Mouse (Mus musculus): ENCODE results near the gene Mia3. TPM values are rescaled to one million over a fixed set of nuclear protein-coding genes. Genes with fewer than 3 reads are reported as not detected.

The Mia3 gene
- polyA plus RNA-seq, 1 experiment = 32.6 TPM

GRCm38 (mm10) chr1:183307555-183307954 is 61.8 kb downstream of the Mia3 start:
- Histone ChIP-seq H3K4me3 (ENCODE audit: insufficient read depth, poor library complexity, severe bottlenecking) (no peak overlapping the region), H3K79me2 (ENCODE audit: control insufficient read depth, insufficient read depth) (peaks cover 23% of the 10 kb centered on the region), H3K27me3 (ENCODE audit: control insufficient read depth, insufficient read depth, insufficient read length) (no peaks in the 10 kb centered on the region), H3ac (ENCODE audit: control insufficient read depth, insufficient read length, low read depth) (no peak overlapping the region), H3K79me3 (ENCODE audit: low read depth) (peaks cover 5% of the 10 kb centered on the region), H3K36me3 (ENCODE audit: control insufficient read depth, insufficient read depth) (peaks cover 35% of the 10 kb centered on the region)
- no peak for TF ChIP-seq MYOG (IDR thresholded peaks at IDR 0.05; ENCODE audit: control insufficient read depth, extremely low read depth, insufficient read length)
- no peak for TF ChIP-seq USF1 (IDR thresholded peaks at IDR 0.05; ENCODE audit: low read depth)
- no peak for TF ChIP-seq MYOD1 (IDR thresholded peaks at IDR 0.05; ENCODE audit: control insufficient read depth, insufficient read length, low read depth)
- no peak for TF ChIP-seq MAX (IDR thresholded peaks at IDR 0.05)
- no peak for TF ChIP-seq FOSL1 (IDR thresholded peaks at IDR 0.05; ENCODE audit: insufficient read depth, low read length, poor library complexity, severe bottlenecking)

DNA sequence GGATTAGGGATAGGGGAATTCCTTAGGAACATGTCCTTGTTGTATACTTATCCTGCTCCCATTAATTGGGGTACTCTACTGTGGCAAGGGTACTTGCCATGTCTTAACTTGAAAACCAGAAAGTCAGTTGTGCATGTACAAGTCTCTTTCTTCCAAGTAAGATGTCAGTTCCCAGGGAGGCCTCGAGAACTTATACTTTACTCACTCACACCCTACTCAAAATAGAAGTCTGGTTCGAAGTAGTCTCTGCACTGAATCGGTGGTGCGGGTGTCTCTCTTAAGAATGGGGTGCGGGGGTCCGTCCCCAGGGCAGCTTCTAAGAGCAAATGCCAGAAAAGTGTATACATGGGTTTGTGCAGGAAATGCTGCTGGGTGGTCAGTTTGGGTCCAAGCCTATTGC is 70.2 kb downstream of the Mia3 start:
- TF ChIP-seq CEBPB (IDR thresholded peaks at IDR 0.05; ENCODE audit: low read depth) (no peak), FOSL1 (IDR thresholded peaks at IDR 0.05; ENCODE audit: insufficient read depth, low read length, poor library complexity, severe bottlenecking) (no peak), MAX (IDR thresholded peaks at IDR 0.05) (no peak), MYOD1 (IDR thresholded peaks at IDR 0.05; ENCODE audit: control insufficient read depth, insufficient read length, low read depth) (no peak), USF1 (IDR thresholded peaks at IDR 0.05; ENCODE audit: low read depth) (no peak), MYOG (IDR thresholded peaks at IDR 0.05; ENCODE audit: control insufficient read depth, extremely low read depth, insufficient read length) (no peak), CTCF (IDR thresholded peaks at IDR 0.05; ENCODE audit: control insufficient read depth, insufficient read depth, insufficient read length) (no peak)
- no peak overlapping the region for H3ac ChIP-seq (ENCODE audit: control insufficient read depth, insufficient read length, low read depth)
- no peak overlapping the region for H3K4me3 ChIP-seq (ENCODE audit: insufficient read depth, poor library complexity, severe bottlenecking)
- peaks cover 19% of the 10 kb centered on the region for H3K79me3 ChIP-seq (ENCODE audit: low read depth)
- no peaks in the 10 kb centered on the region for H3K27me3 ChIP-seq (ENCODE audit: control insufficient read depth, insufficient read depth, insufficient read length)
- no peaks in the 10 kb centered on the region for H3K36me3 ChIP-seq (ENCODE audit: control insufficient read depth, insufficient read depth)
- peaks cover 47% of the 10 kb centered on the region for H3K79me2 ChIP-seq (ENCODE audit: control insufficient read depth, insufficient read depth)

GRCm38 (mm10) chr1:183297886-183298489 is 71.4 kb downstream of the Mia3 start:
- peaks cover 58% of the 10 kb centered on the region for H3K79me2 ChIP-seq (ENCODE audit: control insufficient read depth, insufficient read depth)
- peaks cover 10% of the 10 kb centered on the region for H3K36me3 ChIP-seq (ENCODE audit: control insufficient read depth, insufficient read depth)
- H3K4me3 ChIP-seq (ENCODE audit: insufficient read depth, poor library complexity, severe bottlenecking) = peak overlapping the region; percentile 45
- no peaks in the 10 kb centered on the region for H3K27me3 ChIP-seq (ENCODE audit: control insufficient read depth, insufficient read depth, insufficient read length)
- H3ac ChIP-seq (ENCODE audit: control insufficient read depth, insufficient read length, low read depth) = peak overlapping the region; percentile 90
- peaks cover 29% of the 10 kb centered on the region for H3K79me3 ChIP-seq (ENCODE audit: low read depth)
- no peak for TF ChIP-seq MYOG (IDR thresholded peaks at IDR 0.05; ENCODE audit: control insufficient read depth, extremely low read depth, insufficient read length)
- TF ChIP-seq MAX (IDR thresholded peaks at IDR 0.05) = peak; percentile 73

DNA sequence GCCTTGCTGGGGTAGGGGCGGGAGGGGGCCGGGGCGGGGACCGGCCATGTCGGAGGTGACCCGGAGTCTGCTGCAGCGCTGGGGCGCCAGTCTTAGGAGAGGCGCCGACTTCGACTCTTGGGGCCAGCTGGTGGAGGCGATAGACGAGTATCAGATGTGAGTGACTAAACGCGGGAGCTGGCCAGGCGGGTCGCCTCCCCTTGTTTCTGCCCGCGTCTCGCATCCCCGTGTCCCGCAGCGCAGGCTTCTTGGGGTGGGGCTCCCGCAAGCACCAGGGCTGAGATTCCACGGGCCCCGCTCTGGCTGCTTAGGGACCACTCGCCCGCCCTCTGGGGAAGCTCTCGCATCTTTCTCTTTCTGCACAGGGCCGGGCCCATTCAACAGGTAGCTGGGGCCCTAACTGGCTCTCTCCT is 71.9 kb downstream of the Mia3 start:
- Histone ChIP-seq H3ac (ENCODE audit: control insufficient read depth, insufficient read length, low read depth) (peak overlapping the region; percentile 90), H3K27me3 (ENCODE audit: control insufficient read depth, insufficient read depth, insufficient read length) (no peaks in the 10 kb centered on the region), H3K4me3 (ENCODE audit: insufficient read depth, poor library complexity, severe bottlenecking) (peak overlapping the region; percentile 45), H3K36me3 (ENCODE audit: control insufficient read depth, insufficient read depth) (peaks cover 15% of the 10 kb centered on the region), H3K79me3 (ENCODE audit: low read depth) (peaks cover 30% of the 10 kb centered on the region), H3K79me2 (ENCODE audit: control insufficient read depth, insufficient read depth) (peaks cover 63% of the 10 kb centered on the region)
- no peak for TF ChIP-seq FOSL1 (IDR thresholded peaks at IDR 0.05; ENCODE audit: insufficient read depth, low read length, poor library complexity, severe bottlenecking)
- no peak for TF ChIP-seq USF1 (IDR thresholded peaks at IDR 0.05; ENCODE audit: low read depth)
- no peak for TF ChIP-seq CEBPB (IDR thresholded peaks at IDR 0.05; ENCODE audit: low read depth)
- no peak for TF ChIP-seq MAX (IDR thresholded peaks at IDR 0.05)
- TF ChIP-seq CTCF (IDR thresholded peaks at IDR 0.05; ENCODE audit: control insufficient read depth, insufficient read depth, insufficient read length) = no peak
- TF ChIP-seq MYOD1 (IDR thresholded peaks at IDR 0.05; ENCODE audit: control insufficient read depth, insufficient read length, low read depth) = no peak
- no peak for TF ChIP-seq MYOG (IDR thresholded peaks at IDR 0.05; ENCODE audit: control insufficient read depth, extremely low read depth, insufficient read length)

DNA sequence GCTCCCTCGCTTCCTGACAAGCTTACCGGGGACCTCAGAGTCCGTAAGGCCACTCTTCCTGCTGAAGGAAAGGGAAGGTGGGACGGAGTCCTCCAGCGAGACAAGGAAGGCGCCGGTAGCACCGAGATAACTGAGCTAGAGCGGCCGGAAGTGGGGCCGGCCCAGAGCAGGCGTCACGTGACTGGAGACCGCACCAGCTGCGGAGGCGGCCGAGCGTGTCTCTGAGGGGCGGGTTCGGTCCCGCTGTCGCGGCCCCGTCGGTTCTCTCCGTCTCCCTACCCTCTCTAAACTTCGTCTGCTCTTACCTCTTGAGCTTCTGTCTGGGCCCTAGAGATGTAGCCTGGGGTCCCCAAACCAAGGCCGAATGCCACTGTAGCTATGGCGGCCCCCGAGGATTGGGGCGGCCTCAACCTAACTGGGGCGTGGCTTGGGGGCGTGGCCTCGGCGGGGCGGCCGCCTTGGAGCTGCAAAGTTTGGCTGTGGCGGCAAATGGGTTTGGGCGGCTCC is 72.4 kb downstream of the Mia3 start, which contains the start of gene Brox:
Brox (minus strand) TSS at position 393 of the 507 bp plus-strand sequence.
- no peak for TF ChIP-seq MYOG (IDR thresholded peaks at IDR 0.05; ENCODE audit: control insufficient read depth, extremely low read depth, insufficient read length)
- no peak for TF ChIP-seq CTCF (IDR thresholded peaks at IDR 0.05; ENCODE audit: control insufficient read depth, insufficient read depth, insufficient read length)
- peak; percentile 66 for TF ChIP-seq MAX (IDR thresholded peaks at IDR 0.05)
- TF ChIP-seq CEBPB (IDR thresholded peaks at IDR 0.05; ENCODE audit: low read depth) = no peak
- no peak for TF ChIP-seq FOSL1 (IDR thresholded peaks at IDR 0.05; ENCODE audit: insufficient read depth, low read length, poor library complexity, severe bottlenecking)
- peak; percentile 98 for TF ChIP-seq USF1 (IDR thresholded peaks at IDR 0.05; ENCODE audit: low read depth)
- H3K4me3 ChIP-seq (ENCODE audit: insufficient read depth, poor library complexity, severe bottlenecking) = peak within 1 kb of the TSS; percentile 45
- H3K79me2 ChIP-seq (ENCODE audit: control insufficient read depth, insufficient read depth) = peaks cover 60% of the 10 kb centered on the region
- H3K79me3 ChIP-seq (ENCODE audit: low read depth) = peaks cover 30% of the 10 kb centered on the region
- no peaks in the 10 kb centered on the region for H3K27me3 ChIP-seq (ENCODE audit: control insufficient read depth, insufficient read depth, insufficient read length)
- peaks cover 20% of the 10 kb centered on the region for H3K36me3 ChIP-seq (ENCODE audit: control insufficient read depth, insufficient read depth)
- peak within 1 kb of the TSS; percentile 96 for H3ac ChIP-seq (ENCODE audit: control insufficient read depth, insufficient read length, low read depth)

DNA sequence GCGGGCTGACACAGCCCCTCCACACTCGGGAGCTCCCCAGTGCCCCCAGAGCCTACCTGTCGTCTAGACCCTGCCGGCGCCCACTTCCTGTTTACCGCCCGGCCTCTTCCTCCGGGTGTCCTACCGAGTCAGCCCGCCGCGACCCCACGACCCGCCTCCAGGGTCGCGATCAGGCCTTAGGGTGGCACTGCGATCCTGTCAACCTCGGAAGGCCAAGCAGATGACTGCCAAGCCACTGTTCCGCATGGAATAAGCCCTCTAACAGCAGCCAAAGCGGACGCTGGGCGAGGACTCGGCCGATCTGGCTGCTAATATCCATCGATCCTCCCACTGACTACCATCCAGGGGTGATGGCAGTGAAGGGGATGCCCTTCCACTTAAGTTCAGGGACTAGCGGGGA is 72.9 kb downstream of the Mia3 start, which contains the start of gene Aida:
Aida (plus strand) TSS at position 126 of the 400 bp plus-strand sequence.
- peak within 1 kb of the TSS; percentile 45 for H3K4me3 ChIP-seq (ENCODE audit: insufficient read depth, poor library complexity, severe bottlenecking)
- H3K79me2 ChIP-seq (ENCODE audit: control insufficient read depth, insufficient read depth) = peaks cover 55% of the 10 kb centered on the region
- H3ac ChIP-seq (ENCODE audit: control insufficient read depth, insufficient read length, low read depth) = peak within 1 kb of the TSS; percentile 96
- TF ChIP-seq MAX (IDR thresholded peaks at IDR 0.05) (no peak), MYOD1 (IDR thresholded peaks at IDR 0.05; ENCODE audit: control insufficient read depth, insufficient read length, low read depth) (no peak), USF1 (IDR thresholded peaks at IDR 0.05; ENCODE audit: low read depth) (no peak), CTCF (IDR thresholded peaks at IDR 0.05; ENCODE audit: control insufficient read depth, insufficient read depth, insufficient read length) (no peak), FOSL1 (IDR thresholded peaks at IDR 0.05; ENCODE audit: insufficient read depth, low read length, poor library complexity, severe bottlenecking) (no peak), CEBPB (IDR thresholded peaks at IDR 0.05; ENCODE audit: low read depth) (no peak), MYOG (IDR thresholded peaks at IDR 0.05; ENCODE audit: control insufficient read depth, extremely low read depth, insufficient read length) (no peak)
- no peaks in the 10 kb centered on the region for H3K27me3 ChIP-seq (ENCODE audit: control insufficient read depth, insufficient read depth, insufficient read length)
- peaks cover 27% of the 10 kb centered on the region for H3K79me3 ChIP-seq (ENCODE audit: low read depth)
- H3K36me3 ChIP-seq (ENCODE audit: control insufficient read depth, insufficient read depth) = peaks cover 24% of the 10 kb centered on the region
